Mouse (Mus musculus) G1E (cell line): ENCODE results near the gene Tbc1d22a.

Source experiments
- CTCF ChIP-seq: IDR thresholded peaks from 2 replicates; pipeline ENCODE4 v1.5.1; 2012; ENCODE audit warnings: low read depth, low read length, inconsistent platforms, mixed read lengths
- GATA1 ChIP-seq: IDR thresholded peaks from 2 replicates; pipeline ENCODE4 v1.6.1; 2012; ENCODE audit warnings: borderline replicate concordance, low read length, inconsistent platforms, mixed read lengths
- POLR2AphosphoS5 ChIP-seq: IDR thresholded peaks from 2 replicates; pipeline ENCODE4 v1.6.1; 2012; ENCODE audit warnings: low read depth, low read length, inconsistent platforms; ENCODE audit not compliant: insufficient replicate concordance
- TAL1 ChIP-seq: conservative IDR thresholded peaks from 2 replicates; pipeline ENCODE4 v1.6.1; 2012; ENCODE audit warnings: low read depth, low read length, inconsistent platforms, mixed read lengths

- no peak for TF ChIP-seq CTCF
- TF ChIP-seq POLR2AphosphoS5: no peak
- TF ChIP-seq TAL1: no peak
- no peak for TF ChIP-seq GATA1
Measured at GRCm38 (mm10) chr15:86199482-86199881, 14.8 kb upstream of the Tbc1d22a start.
